Mouse (Mus musculus) right cerebral cortex, adult 18-20 months (tissue): Measurements from ENCODE around the gene Spock3.
A peak's percentile ranks its signal among the peaks of the same experiment; 100 is the strongest.
"Not testable (repeated sequence)": the region's sequence is repeated elsewhere in the genome, so short reads cannot be mapped to it uniquely, and the experiment has no call there.

Source experiments
- DNase-seq: peaks from one replicate; pipeline ENCODE4 v3.0.0; 2022; ENCODE audit warnings: mixed read lengths

Gene Spock3

GRCm38 (mm10) chr8:62950709-62951108 is at the start of gene Spock3:
Spock3 (plus strand) TSS chr8:62951009.
- no peak for DNase-seq

GRCm38 (mm10) chr8:62951173-62952134 is 645 bp downstream of the Spock3 start:
- DNase-seq, result peak; percentile 54

- DNase-seq, result peak; percentile 18
Measured at GRCm38 (mm10) chr8:62952481-62952880, 1.7 kb downstream of the Spock3 start.

GRCm38 (mm10) chr8:62962608-62963007 is 11.8 kb downstream of the Spock3 start:
- no peak for DNase-seq

- no peak for DNase-seq
Measured at GRCm38 (mm10) chr8:62969802-62970372, 19.1 kb downstream of the Spock3 start.

GRCm38 (mm10) chr8:63088984-63089383 is 138.2 kb downstream of the Spock3 start:
- DNase-seq, result no peak

GRCm38 (mm10) chr8:63098200-63098599 is 147.4 kb downstream of the Spock3 start:
- no peak for DNase-seq

- no peak for DNase-seq
Measured at GRCm38 (mm10) chr8:63109761-63110160, 159.0 kb downstream of the Spock3 start.

GRCm38 (mm10) chr8:63112919-63113318 is 162.1 kb downstream of the Spock3 start:
- DNase-seq, result no peak

- no peak for DNase-seq
Measured at GRCm38 (mm10) chr8:63120508-63120907, 169.7 kb downstream of the Spock3 start.

GRCm38 (mm10) chr8:63135406-63135805 is 184.6 kb downstream of the Spock3 start:
- DNase-seq, result no peak

GRCm38 (mm10) chr8:63163861-63164260 is 213.1 kb downstream of the Spock3 start:
- not testable (repeated sequence) for DNase-seq

- DNase-seq, result no peak
Measured at GRCm38 (mm10) chr8:63165326-63165725, 214.5 kb downstream of the Spock3 start.

GRCm38 (mm10) chr8:63169956-63170355 is 219.1 kb downstream of the Spock3 start:
- no peak for DNase-seq

- no peak for DNase-seq
Measured at GRCm38 (mm10) chr8:63181272-63181671, 230.5 kb downstream of the Spock3 start.

- no peak for DNase-seq
Measured at GRCm38 (mm10) chr8:63258812-63259385, 308.1 kb downstream of the Spock3 start.

GRCm38 (mm10) chr8:63262516-63262915 is 311.7 kb downstream of the Spock3 start:
- DNase-seq, result no peak

- no peak for DNase-seq
Measured at GRCm38 (mm10) chr8:63335366-63335765, 384.6 kb downstream of the Spock3 start.

- no peak for DNase-seq
Measured at GRCm38 (mm10) chr8:63368580-63368979, 417.8 kb downstream of the Spock3 start.

- no peak for DNase-seq
Measured at GRCm38 (mm10) chr8:63397659-63398058, 446.9 kb downstream of the Spock3 start.
